Mouse (Mus musculus) kidney, adult 10 weeks (tissue): ENCODE measurements around the gene Jpt1. TPM values are rescaled to one million over a fixed set of nuclear protein-coding genes. Genes with fewer than 3 reads are reported as not detected.

Experiments
- polyA plus RNA-seq: library from polyadenylated mRNA; stranded (reverse); fragments of 350-450 nt; fragmentation: Illumina TruSeq; extraction: RNeasy Lipid Tissue Mini Kit (QIAGEN cat#74804); gene quantifications from one replicate; pipeline ENCODE4 v1.2.3, GENCODE M21; 2014; ENCODE audit warnings: low read depth, low replicate concordance

Gene Jpt1
- polyA plus RNA-seq: 5.1 TPM

GRCm38 (mm10) chr11:115514238-115514663 is at the start of gene Jpt1:
Gene Jpt1 (minus strand): TSS chr11:115514387.

GRCm38 (mm10) chr11:115536038-115536681 is 22.0 kb upstream of the Jpt1 start, which contains the start of gene Sumo2:
Gene Sumo2 (minus strand): TSS chr11:115536276.

GRCm38 (mm10) chr11:115491356-115492083 is 22.7 kb downstream of the Jpt1 start, which contains the start of gene Nt5c:
Gene Nt5c (minus strand): TSS chr11:115491862.

GRCm38 (mm10) chr11:115475025-115475757 is 39.0 kb downstream of the Jpt1 start, which contains the start of gene Armc7:
Gene Armc7 (plus strand): TSS chr11:115475667.

GRCm38 (mm10) chr11:115462243-115462891 is 51.8 kb downstream of the Jpt1 start, which contains the start of gene Slc16a5:
Gene Slc16a5 (plus strand): TSS chr11:115462474.

Other genes starting within 250 kb of the Jpt1 start
- gene Grin2c, start 247.1 kb downstream of the Jpt1 start, polyA plus RNA-seq: not detected
- 2.1 TPM for gene Fdxr, start 237.3 kb downstream of the Jpt1 start, polyA plus RNA-seq
- gene Fads6, start 216.7 kb downstream of the Jpt1 start, polyA plus RNA-seq: 9.9 TPM
- not detected for gene Otop2, start 207.2 kb downstream of the Jpt1 start, polyA plus RNA-seq
- gene Ush1g, start 192.3 kb downstream of the Jpt1 start, polyA plus RNA-seq: not detected
- gene Otop3, start 179.7 kb downstream of the Jpt1 start, polyA plus RNA-seq: not detected
- not detected for gene Hid1, start 146.6 kb downstream of the Jpt1 start, polyA plus RNA-seq
- 0.12 TPM for gene Cdr2l, start 132.5 kb downstream of the Jpt1 start, polyA plus RNA-seq
- gene Mrpl58, start 110.6 kb downstream of the Jpt1 start, polyA plus RNA-seq: 21.0 TPM
- gene Atp5h, start 94.4 kb downstream of the Jpt1 start, polyA plus RNA-seq: 905 TPM
- gene Kctd2, start 94.3 kb downstream of the Jpt1 start, polyA plus RNA-seq: 19.2 TPM
- gene Trim80, start 73.8 kb downstream of the Jpt1 start, polyA plus RNA-seq: not detected
- 15.7 TPM for gene Slc16a5, start 51.9 kb downstream of the Jpt1 start, polyA plus RNA-seq
- 0.40 TPM for gene Armc7, start 38.7 kb downstream of the Jpt1 start, polyA plus RNA-seq
- 1.6 TPM for gene Nt5c, start 22.5 kb downstream of the Jpt1 start, polyA plus RNA-seq
- gene Sumo2, start 21.9 kb upstream of the Jpt1 start, polyA plus RNA-seq: 1,030 TPM
- 17.7 TPM for gene Nup85, start 50.0 kb upstream of the Jpt1 start, polyA plus RNA-seq
- 9.5 TPM for gene Mrps7, start 89.5 kb upstream of the Jpt1 start, polyA plus RNA-seq
- gene Gga3, start 89.7 kb upstream of the Jpt1 start, polyA plus RNA-seq: 2.0 TPM
- gene Mif4gd, start 98.6 kb upstream of the Jpt1 start, polyA plus RNA-seq: 23.9 TPM
- 5.7 TPM for gene Slc25a19, start 113.9 kb upstream of the Jpt1 start, polyA plus RNA-seq
- gene Grb2, start 194.2 kb upstream of the Jpt1 start, polyA plus RNA-seq: 57.4 TPM